Mouse (Mus musculus): ENCODE data around the gene Rchy1. TPM values are rescaled to one million over a fixed set of nuclear protein-coding genes. Genes with fewer than 3 reads are reported as not detected.

Gene Rchy1
- 26.3 and 31.6 TPM in 2 replicates for total RNA-seq (2012; rRNA removed)

DNA sequence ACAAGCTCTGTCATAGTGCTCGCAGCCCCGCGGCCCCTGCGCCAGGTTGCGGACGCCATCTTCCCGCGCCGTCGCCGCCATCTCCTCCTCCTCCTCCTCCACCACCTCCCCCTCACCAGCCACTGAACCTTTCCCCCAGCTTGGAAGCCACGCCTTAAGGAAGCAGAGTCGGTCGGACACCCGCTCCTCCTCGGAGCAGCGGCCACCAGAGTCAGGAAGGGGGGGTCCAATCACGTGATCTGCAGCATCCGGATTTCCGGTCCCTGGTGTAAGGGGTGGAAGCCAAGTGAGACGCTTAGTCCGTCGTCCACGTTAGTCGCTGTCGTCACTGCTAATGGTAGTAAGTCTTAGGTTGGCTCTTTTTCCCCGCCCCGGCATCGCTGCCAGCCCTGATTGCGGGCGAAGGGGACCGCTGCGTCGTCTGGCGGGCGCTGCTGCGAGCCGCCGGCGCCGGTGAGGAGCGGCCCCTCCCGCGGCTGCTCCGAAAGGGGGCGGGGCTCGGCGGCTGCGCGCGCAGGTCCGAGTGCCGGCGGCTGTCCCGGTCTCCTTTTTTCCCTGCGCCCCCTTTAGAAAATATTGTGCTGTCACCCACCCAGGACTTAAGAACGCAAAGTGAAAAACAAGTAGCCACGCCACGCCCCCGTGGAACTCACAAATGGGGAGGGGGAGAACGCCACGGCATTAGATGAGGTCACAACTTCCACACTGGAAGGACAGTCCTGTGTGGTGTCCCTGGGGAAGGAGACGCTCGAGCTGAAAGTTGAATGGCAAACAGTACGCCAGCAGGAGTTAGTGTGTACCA, at the start of gene Rchy1:
Rchy1 (minus strand) TSS at position 430 of the 802 bp plus-strand sequence.
- Histone ChIP-seq H3K27ac (ENCODE audit: insufficient read depth, low read depth, low read length, poor library complexity, severe bottlenecking) (peak within 1 kb of the TSS; percentile 94), H3K9ac (ENCODE audit: insufficient read depth, low read depth, low read length, poor library complexity, severe bottlenecking) (peak within 1 kb of the TSS; percentile 98), H3K36me3 (ENCODE audit: control insufficient read depth, insufficient read depth, low read length, poor library complexity, severe bottlenecking) (peaks cover 2% of the 10 kb centered on the region; the same call in 1 of the 2 replicates), H3K9me3 (ENCODE audit: control insufficient read depth, insufficient read depth, low read depth, low read length) (no peaks in the 10 kb centered on the region), H3K4me3 (ENCODE audit: insufficient read depth in 1 of 2, low read depth in 1 of 2, low read length in 2 of 2, poor library complexity in 1 of 2, severe bottlenecking in 1 of 2) (peak within 1 kb of the TSS; percentile 94 to 95), H3K4me1 (ENCODE audit: control insufficient read depth in 2 of 2, insufficient read depth in 2 of 2, low read length in 2 of 2, poor library complexity in 1 of 2) (no peaks in the 10 kb centered on the region)
- TF ChIP-seq ZNF384 (IDR thresholded peaks at IDR 0.05; ENCODE audit: low read depth, low read length) (no peak), ZC3H11A (IDR thresholded peaks at IDR 0.05; ENCODE audit: borderline replicate concordance, low read depth, low read length) (no peak), HCFC1 (IDR thresholded peaks at IDR 0.05; ENCODE audit: borderline replicate concordance, insufficient read depth, low read length) (peak; percentile 34; the same call in 1 of the 2 replicates), CHD2 (IDR thresholded peaks at IDR 0.05; ENCODE audit: low read depth, low read length) (no peak), MAFK (IDR thresholded peaks at IDR 0.05; ENCODE audit: insufficient read depth, low read depth, low read length) (no peak)
- in situ Hi-C loops (cut with MboI; ENCODE audit: low sequenced_read_pairs in 2 of 2, unreplicated experiment in 2 of 2): no loop called here
- DNase-seq (ENCODE audit: low read depth, low spot score): peak; percentile 94

- Histone ChIP-seq H3K27ac (ENCODE audit: insufficient read depth, low read depth, low read length, poor library complexity, severe bottlenecking) (no peak overlapping the region), H3K9me3 (ENCODE audit: control insufficient read depth, insufficient read depth, low read depth, low read length) (no peaks in the 10 kb centered on the region), H3K36me3 (ENCODE audit: control insufficient read depth, insufficient read depth, low read length, poor library complexity, severe bottlenecking) (no peaks in the 10 kb centered on the region), H3K9ac (ENCODE audit: insufficient read depth, low read depth, low read length, poor library complexity, severe bottlenecking) (no peak overlapping the region), H3K4me1 (ENCODE audit: control insufficient read depth in 2 of 2, insufficient read depth in 2 of 2, low read length in 2 of 2, poor library complexity in 1 of 2) (no peaks in the 10 kb centered on the region), H3K4me3 (ENCODE audit: insufficient read depth in 1 of 2, low read depth in 1 of 2, low read length in 2 of 2, poor library complexity in 1 of 2, severe bottlenecking in 1 of 2) (no peak overlapping the region)
- TF ChIP-seq ZNF384 (IDR thresholded peaks at IDR 0.05; ENCODE audit: low read depth, low read length) (no peak), ZC3H11A (IDR thresholded peaks at IDR 0.05; ENCODE audit: borderline replicate concordance, low read depth, low read length) (no peak), MAFK (IDR thresholded peaks at IDR 0.05; ENCODE audit: insufficient read depth, low read depth, low read length) (no peak), HCFC1 (IDR thresholded peaks at IDR 0.05; ENCODE audit: borderline replicate concordance, insufficient read depth, low read length) (no peak), CHD2 (IDR thresholded peaks at IDR 0.05; ENCODE audit: low read depth, low read length) (no peak)
- DNase-seq (ENCODE audit: low read depth, low spot score): no peak
- in situ Hi-C loops (cut with MboI; ENCODE audit: low sequenced_read_pairs in 2 of 2, unreplicated experiment in 2 of 2): no loop called here
Measured at GRCm38 (mm10) chr5:92011756-92012155, 48.9 kb upstream of the Rchy1 start.

GRCm38 (mm10) chr5:92009827-92010226, 47.0 kb upstream of the Rchy1 start:
- H3K9ac ChIP-seq (ENCODE audit: insufficient read depth, low read depth, low read length, poor library complexity, severe bottlenecking): no peak overlapping the region
- TF ChIP-seq ZC3H11A (IDR thresholded peaks at IDR 0.05; ENCODE audit: borderline replicate concordance, low read depth, low read length) (no peak), ZNF384 (IDR thresholded peaks at IDR 0.05; ENCODE audit: low read depth, low read length) (no peak), HCFC1 (IDR thresholded peaks at IDR 0.05; ENCODE audit: borderline replicate concordance, insufficient read depth, low read length) (no peak), CHD2 (IDR thresholded peaks at IDR 0.05; ENCODE audit: low read depth, low read length) (no peak), MAFK (IDR thresholded peaks at IDR 0.05; ENCODE audit: insufficient read depth, low read depth, low read length) (no peak)
- H3K36me3 ChIP-seq (ENCODE audit: control insufficient read depth, insufficient read depth, low read length, poor library complexity, severe bottlenecking): no peaks in the 10 kb centered on the region
- no peak overlapping the region for H3K27ac ChIP-seq (ENCODE audit: insufficient read depth, low read depth, low read length, poor library complexity, severe bottlenecking)
- no peaks in the 10 kb centered on the region for H3K4me1 ChIP-seq (ENCODE audit: control insufficient read depth in 2 of 2, insufficient read depth in 2 of 2, low read length in 2 of 2, poor library complexity in 1 of 2)
- H3K4me3 ChIP-seq (ENCODE audit: insufficient read depth in 1 of 2, low read depth in 1 of 2, low read length in 2 of 2, poor library complexity in 1 of 2, severe bottlenecking in 1 of 2): no peak overlapping the region
- in situ Hi-C loops (cut with MboI; ENCODE audit: low sequenced_read_pairs in 2 of 2, unreplicated experiment in 2 of 2): no loop called here
- H3K9me3 ChIP-seq (ENCODE audit: control insufficient read depth, insufficient read depth, low read depth, low read length): no peaks in the 10 kb centered on the region
- DNase-seq (ENCODE audit: low read depth, low spot score): no peak

DNA sequence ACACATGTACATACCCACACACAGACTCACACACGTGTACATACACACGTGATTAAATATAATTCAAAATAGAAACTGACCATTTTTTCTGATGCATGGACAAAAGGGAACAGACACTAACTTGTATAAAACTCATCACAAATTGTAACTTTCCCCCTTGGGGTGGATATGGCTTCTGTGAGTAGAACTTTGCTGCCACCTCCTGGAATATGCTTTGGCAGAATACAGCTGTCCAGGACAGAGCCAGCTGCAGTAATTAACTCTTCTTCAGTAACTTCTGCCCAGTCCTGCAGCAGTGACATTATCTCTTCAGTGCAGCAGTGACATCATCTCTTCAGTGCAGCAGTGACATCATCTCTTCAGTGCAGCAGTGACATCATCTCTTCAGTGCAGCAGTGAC, 40.1 kb upstream of the Rchy1 start:
- Histone ChIP-seq H3K36me3 (ENCODE audit: control insufficient read depth, insufficient read depth, low read length, poor library complexity, severe bottlenecking) (no peaks in the 10 kb centered on the region), H3K9ac (ENCODE audit: insufficient read depth, low read depth, low read length, poor library complexity, severe bottlenecking) (no peak overlapping the region), H3K27ac (ENCODE audit: insufficient read depth, low read depth, low read length, poor library complexity, severe bottlenecking) (no peak overlapping the region), H3K4me1 (ENCODE audit: control insufficient read depth in 2 of 2, insufficient read depth in 2 of 2, low read length in 2 of 2, poor library complexity in 1 of 2) (no peaks in the 10 kb centered on the region), H3K4me3 (ENCODE audit: insufficient read depth in 1 of 2, low read depth in 1 of 2, low read length in 2 of 2, poor library complexity in 1 of 2, severe bottlenecking in 1 of 2) (no peak overlapping the region), H3K9me3 (ENCODE audit: control insufficient read depth, insufficient read depth, low read depth, low read length) (no peaks in the 10 kb centered on the region)
- DNase-seq (ENCODE audit: low read depth, low spot score): no peak
- in situ Hi-C loops (cut with MboI; ENCODE audit: low sequenced_read_pairs in 2 of 2, unreplicated experiment in 2 of 2): no loop called here
- no peak for TF ChIP-seq HCFC1 (IDR thresholded peaks at IDR 0.05; ENCODE audit: borderline replicate concordance, insufficient read depth, low read length)
- TF ChIP-seq ZNF384 (IDR thresholded peaks at IDR 0.05; ENCODE audit: low read depth, low read length): no peak
- TF ChIP-seq CHD2 (IDR thresholded peaks at IDR 0.05; ENCODE audit: low read depth, low read length): no peak
- TF ChIP-seq ZC3H11A (IDR thresholded peaks at IDR 0.05; ENCODE audit: borderline replicate concordance, low read depth, low read length): peak; percentile 27; the same call in 1 of the 2 replicates
- TF ChIP-seq MAFK (IDR thresholded peaks at IDR 0.05; ENCODE audit: insufficient read depth, low read depth, low read length): no peak
